Mouse (Mus musculus): ENCODE measurements around the gene Spon1. TPM values are rescaled to one million over a fixed set of nuclear protein-coding genes. Genes with fewer than 3 reads are reported as not detected.

Gene Spon1
- polyA plus RNA-seq, 1 experiment from 2014 or later: 59.3 TPM

DNA sequence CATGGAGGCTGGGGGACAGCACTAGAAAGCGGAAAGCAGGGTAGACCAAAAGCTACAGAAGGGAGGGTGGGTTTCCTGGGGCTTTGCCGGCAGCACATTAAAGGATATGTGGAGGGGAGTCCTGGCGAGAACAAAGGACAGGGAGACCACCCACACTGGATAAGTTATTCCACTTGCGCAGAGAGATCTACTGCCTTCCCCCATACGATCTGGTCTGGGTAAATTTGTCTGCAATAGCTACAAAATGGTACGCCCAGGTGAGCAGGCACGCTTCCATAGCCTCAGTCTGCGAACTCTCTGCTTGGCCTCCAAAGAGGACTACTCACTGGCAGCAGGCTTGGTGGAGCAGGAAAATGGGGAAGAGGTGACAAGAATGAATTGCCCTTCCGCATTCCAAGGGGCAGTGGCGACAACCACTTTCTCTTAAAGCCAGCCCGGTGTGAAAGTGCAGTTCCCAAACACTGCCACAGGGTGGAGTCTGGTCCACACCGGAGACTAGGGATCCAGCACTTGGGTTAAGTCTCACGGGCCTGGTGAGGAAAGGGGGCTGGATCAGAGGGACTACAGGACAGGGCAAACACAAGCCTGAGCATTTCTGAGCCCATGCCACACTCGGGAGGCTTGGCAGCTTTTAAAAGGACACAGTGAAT, 300.9 kb downstream of the Spon1 start:
- Histone ChIP-seq H3K4me2 (ENCODE audit: low read depth, low read length) (peak overlapping the region; percentile 67), H3K27ac (ENCODE audit: low read length) (peak overlapping the region; percentile 53), H3K9me3 (replicated peaks; ENCODE audit: control insufficient read depth, low read length) (no peaks in the 10 kb centered on the region), H3K4me3 (ENCODE audit: low read length) (peak overlapping the region; percentile 43), H3K36me3 (ENCODE audit: control insufficient read depth, insufficient read depth) (no peaks in the 10 kb centered on the region), H3K4me1 (ENCODE audit: control insufficient read depth, insufficient read depth, low read length) (peaks cover 42% of the 10 kb centered on the region), H3K9ac (ENCODE audit: low read length) (peak overlapping the region; percentile 35), H3K27me3 (ENCODE audit: control insufficient read depth, insufficient read depth, low read length) (no peaks in the 10 kb centered on the region)
- peak; percentile 50 for ATAC-seq (replicated peaks; ENCODE audit: extremely low read depth, insufficient read depth, low FRiP score)
- WGBS: 13% methylated on average over 14 of the region's 14 CpGs

- Histone ChIP-seq H3K4me3 (ENCODE audit: low read length) (no peak overlapping the region), H3K4me2 (ENCODE audit: low read depth, low read length) (no peak overlapping the region), H3K4me1 (ENCODE audit: control insufficient read depth, insufficient read depth, low read length) (peaks cover 47% of the 10 kb centered on the region), H3K36me3 (ENCODE audit: control insufficient read depth, insufficient read depth) (no peaks in the 10 kb centered on the region), H3K9me3 (replicated peaks; ENCODE audit: control insufficient read depth, low read length) (no peaks in the 10 kb centered on the region), H3K27ac (ENCODE audit: low read length) (no peak overlapping the region), H3K9ac (ENCODE audit: low read length) (no peak overlapping the region), H3K27me3 (ENCODE audit: control insufficient read depth, insufficient read depth, low read length) (no peaks in the 10 kb centered on the region)
- no peak for ATAC-seq (replicated peaks; ENCODE audit: extremely low read depth, insufficient read depth, low FRiP score)
- WGBS: 81% methylated on average over 11 of the region's 11 CpGs
Observed at GRCm38 (mm10) chr7:114068956-114069533, 303.2 kb downstream of the Spon1 start.

DNA sequence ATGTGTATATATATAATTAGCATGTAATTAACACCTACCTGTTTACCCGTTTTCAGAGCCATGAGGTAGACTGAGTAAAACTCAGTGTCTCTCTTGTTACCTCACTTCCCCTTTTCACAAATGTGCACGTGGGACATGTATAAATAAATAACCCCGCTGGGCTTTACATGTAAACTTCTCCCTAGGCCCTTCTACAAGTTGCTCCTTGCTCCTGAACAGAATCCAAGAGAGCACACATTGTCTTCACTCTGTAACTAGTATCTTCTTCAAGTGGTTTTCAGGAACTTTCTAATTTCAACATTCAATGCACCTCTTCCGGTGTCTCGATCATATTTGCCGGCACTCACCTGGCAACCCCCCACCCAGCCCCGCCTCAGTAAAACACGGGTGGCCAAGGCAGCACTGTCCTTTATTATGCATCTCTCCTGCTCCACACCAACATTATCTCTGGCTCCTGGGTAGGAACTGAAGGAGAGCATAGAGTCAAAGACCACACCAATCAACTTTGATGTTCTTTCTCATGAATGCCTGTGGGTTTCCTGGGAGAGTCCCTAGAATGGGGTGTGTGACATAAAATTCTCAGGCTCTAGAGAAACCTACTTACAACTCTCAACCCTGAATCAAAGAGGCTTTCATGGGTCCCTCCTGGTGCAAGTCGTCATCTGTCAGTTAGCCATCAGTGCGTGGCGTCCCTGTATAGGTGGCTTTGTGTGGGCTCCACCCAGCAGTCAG, 304.1 kb downstream of the Spon1 start:
- Histone ChIP-seq H3K4me3 (ENCODE audit: low read length) (no peak overlapping the region), H3K4me2 (ENCODE audit: low read depth, low read length) (no peak overlapping the region), H3K9me3 (replicated peaks; ENCODE audit: control insufficient read depth, low read length) (no peaks in the 10 kb centered on the region), H3K27me3 (ENCODE audit: control insufficient read depth, insufficient read depth, low read length) (no peaks in the 10 kb centered on the region), H3K4me1 (ENCODE audit: control insufficient read depth, insufficient read depth, low read length) (peaks cover 40% of the 10 kb centered on the region), H3K9ac (ENCODE audit: low read length) (no peak overlapping the region), H3K27ac (ENCODE audit: low read length) (no peak overlapping the region), H3K36me3 (ENCODE audit: control insufficient read depth, insufficient read depth) (no peaks in the 10 kb centered on the region)
- 78% methylated on average over 11 of the region's 11 CpGs for WGBS
- ATAC-seq (replicated peaks; ENCODE audit: extremely low read depth, insufficient read depth, low FRiP score): no peak

- Histone ChIP-seq H3K27me3 (ENCODE audit: control insufficient read depth, insufficient read depth, low read length) (no peaks in the 10 kb centered on the region), H3K4me1 (ENCODE audit: control insufficient read depth, insufficient read depth, low read length) (peaks cover 34% of the 10 kb centered on the region), H3K27ac (ENCODE audit: low read length) (no peak overlapping the region), H3K9ac (ENCODE audit: low read length) (no peak overlapping the region), H3K4me2 (ENCODE audit: low read depth, low read length) (no peak overlapping the region), H3K9me3 (replicated peaks; ENCODE audit: control insufficient read depth, low read length) (no peaks in the 10 kb centered on the region), H3K36me3 (ENCODE audit: control insufficient read depth, insufficient read depth) (no peaks in the 10 kb centered on the region), H3K4me3 (ENCODE audit: low read length) (no peak overlapping the region)
- ATAC-seq (replicated peaks; ENCODE audit: extremely low read depth, insufficient read depth, low FRiP score): no peak
- WGBS: 67% methylated on average over 3 of the region's 3 CpGs
Observed at GRCm38 (mm10) chr7:114070458-114070840, 304.7 kb downstream of the Spon1 start.

GRCm38 (mm10) chr7:114071395-114071794, 305.6 kb downstream of the Spon1 start:
- no peaks in the 10 kb centered on the region for H3K9me3 ChIP-seq (replicated peaks; ENCODE audit: control insufficient read depth, low read length)
- H3K36me3 ChIP-seq (ENCODE audit: control insufficient read depth, insufficient read depth): no peaks in the 10 kb centered on the region
- H3K4me3 ChIP-seq (ENCODE audit: low read length): no peak overlapping the region
- peaks cover 25% of the 10 kb centered on the region for H3K4me1 ChIP-seq (ENCODE audit: control insufficient read depth, insufficient read depth, low read length)
- no peak overlapping the region for H3K9ac ChIP-seq (ENCODE audit: low read length)
- H3K27ac ChIP-seq (ENCODE audit: low read length): no peak overlapping the region
- 79% methylated on average over 5 of the region's 5 CpGs for WGBS
- no peak for ATAC-seq (replicated peaks; ENCODE audit: extremely low read depth, insufficient read depth, low FRiP score)
- H3K4me2 ChIP-seq (ENCODE audit: low read depth, low read length): no peak overlapping the region
- no peaks in the 10 kb centered on the region for H3K27me3 ChIP-seq (ENCODE audit: control insufficient read depth, insufficient read depth, low read length)

DNA sequence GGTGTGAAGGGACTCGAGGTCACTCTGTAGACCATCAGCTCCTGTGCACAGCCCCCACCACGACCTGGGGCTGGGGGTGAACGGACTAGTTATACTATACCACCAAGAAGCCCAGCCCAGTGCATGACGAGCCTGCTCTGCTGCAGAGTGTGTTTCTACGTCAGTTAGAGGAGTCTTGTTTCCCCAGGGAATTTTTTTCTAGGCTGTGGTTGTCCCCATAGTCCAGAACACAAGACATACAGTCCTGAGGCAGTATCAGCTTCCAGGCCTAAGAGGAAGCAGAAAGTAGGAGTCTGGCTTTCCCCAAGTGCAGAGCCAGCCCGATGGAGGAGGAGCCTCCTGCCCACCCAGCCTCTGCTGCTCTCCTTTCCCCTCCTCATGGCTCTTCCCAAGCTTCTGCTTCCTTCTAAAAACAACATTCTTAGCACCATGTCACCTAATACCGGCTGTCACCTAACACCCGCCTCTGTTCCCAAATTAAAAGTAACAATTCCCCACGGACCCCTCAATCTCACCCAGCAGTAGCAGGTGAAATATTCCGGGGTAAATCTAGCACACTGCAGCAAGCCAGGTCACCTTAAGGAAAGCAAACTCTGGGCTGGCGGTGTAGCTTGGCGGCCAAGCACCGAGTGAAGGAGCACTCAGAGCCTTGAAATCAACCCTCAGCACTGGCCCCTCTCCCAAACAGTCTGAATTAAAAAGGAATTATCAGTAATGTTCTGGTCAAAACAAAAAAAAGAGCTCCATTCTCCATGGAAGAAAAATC, 306.2 kb downstream of the Spon1 start:
- Histone ChIP-seq H3K27ac (ENCODE audit: low read length) (peak overlapping the region; percentile 53), H3K4me2 (ENCODE audit: low read depth, low read length) (peak overlapping the region; percentile 38), H3K9ac (ENCODE audit: low read length) (peak overlapping the region; percentile 55), H3K27me3 (ENCODE audit: control insufficient read depth, insufficient read depth, low read length) (no peaks in the 10 kb centered on the region), H3K4me3 (ENCODE audit: low read length) (no peak overlapping the region), H3K4me1 (ENCODE audit: control insufficient read depth, insufficient read depth, low read length) (peaks cover 19% of the 10 kb centered on the region), H3K36me3 (ENCODE audit: control insufficient read depth, insufficient read depth) (no peaks in the 10 kb centered on the region), H3K9me3 (replicated peaks; ENCODE audit: control insufficient read depth, low read length) (no peaks in the 10 kb centered on the region)
- 18% methylated on average over 13 of the region's 13 CpGs for WGBS
- ATAC-seq (replicated peaks; ENCODE audit: extremely low read depth, insufficient read depth, low FRiP score): peak; percentile 74

DNA sequence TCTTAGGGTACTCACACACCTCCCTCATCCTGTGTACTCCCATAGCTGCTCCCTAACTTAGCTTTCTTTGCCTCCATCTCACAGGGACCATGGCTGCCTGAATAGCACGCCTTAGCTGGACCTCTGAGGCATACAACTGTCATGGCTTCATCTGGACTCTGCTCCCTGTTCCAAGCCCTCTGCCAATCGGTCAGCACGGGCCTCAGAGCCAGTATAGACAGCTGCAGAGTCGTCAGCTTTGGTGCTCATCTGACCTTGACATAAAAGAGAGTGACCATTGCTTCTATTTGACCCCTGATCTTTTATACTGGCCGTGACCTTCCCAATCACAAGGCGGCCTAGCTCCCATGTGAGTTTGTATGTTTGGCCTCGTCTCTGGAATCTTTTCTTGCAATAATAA, 308.3 kb downstream of the Spon1 start:
- Histone ChIP-seq H3K27ac (ENCODE audit: low read length) (no peak overlapping the region), H3K9ac (ENCODE audit: low read length) (no peak overlapping the region), H3K4me3 (ENCODE audit: low read length) (no peak overlapping the region), H3K36me3 (ENCODE audit: control insufficient read depth, insufficient read depth) (no peaks in the 10 kb centered on the region), H3K4me1 (ENCODE audit: control insufficient read depth, insufficient read depth, low read length) (peaks cover 19% of the 10 kb centered on the region), H3K9me3 (replicated peaks; ENCODE audit: control insufficient read depth, low read length) (no peaks in the 10 kb centered on the region), H3K4me2 (ENCODE audit: low read depth, low read length) (no peak overlapping the region), H3K27me3 (ENCODE audit: control insufficient read depth, insufficient read depth, low read length) (no peaks in the 10 kb centered on the region)
- ATAC-seq (replicated peaks; ENCODE audit: extremely low read depth, insufficient read depth, low FRiP score): no peak
- WGBS: 79% methylated on average over 7 of the region's 7 CpGs

DNA sequence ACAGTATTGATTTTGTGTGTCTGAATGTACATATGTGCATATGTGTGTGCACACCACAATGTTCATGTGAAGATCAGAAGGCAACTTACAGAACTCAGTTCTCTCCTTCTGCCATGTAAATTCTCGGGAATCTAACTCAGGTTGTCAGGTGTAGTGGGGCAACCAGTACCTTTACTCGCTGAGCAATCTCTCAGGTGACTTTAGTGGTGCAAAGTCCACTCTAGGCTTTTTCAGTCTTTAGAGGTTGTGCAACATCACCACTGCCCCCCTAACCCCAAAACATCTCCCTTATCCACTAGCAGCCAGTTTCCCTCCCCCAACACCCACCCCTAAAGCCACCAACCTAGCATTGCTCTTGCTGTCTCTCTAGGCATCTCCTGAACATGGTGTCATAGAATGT, 308.8 kb downstream of the Spon1 start:
- H3K4me3 ChIP-seq (ENCODE audit: low read length): no peak overlapping the region
- WGBS: 91% methylated on average over 2 of the region's 2 CpGs
- no peaks in the 10 kb centered on the region for H3K27me3 ChIP-seq (ENCODE audit: control insufficient read depth, insufficient read depth, low read length)
- no peaks in the 10 kb centered on the region for H3K9me3 ChIP-seq (replicated peaks; ENCODE audit: control insufficient read depth, low read length)
- H3K9ac ChIP-seq (ENCODE audit: low read length): no peak overlapping the region
- no peaks in the 10 kb centered on the region for H3K36me3 ChIP-seq (ENCODE audit: control insufficient read depth, insufficient read depth)
- H3K4me2 ChIP-seq (ENCODE audit: low read depth, low read length): no peak overlapping the region
- H3K4me1 ChIP-seq (ENCODE audit: control insufficient read depth, insufficient read depth, low read length): peaks cover 20% of the 10 kb centered on the region
- no peak overlapping the region for H3K27ac ChIP-seq (ENCODE audit: low read length)
- ATAC-seq (replicated peaks; ENCODE audit: extremely low read depth, insufficient read depth, low FRiP score): no peak
